Mouse (Mus musculus) testis, adult 2 months (tissue): Measurements from ENCODE around the gene Lrch1.

Experiments
- CTCF ChIP-seq: fragments of 200-500 bp; IDR thresholded peaks from 2 replicates; pipeline ENCODE4 v1.5.1; 2012; ENCODE audit warnings: low read depth, mild to moderate bottlenecking, inconsistent platforms, low read length, moderate library complexity; ENCODE audit not compliant: control insufficient read depth, insufficient read depth, insufficient replicate concordance
- POLR2A ChIP-seq: fragments of 200-500 bp; IDR thresholded peaks from 2 replicates; pipeline ENCODE4 v1.6.1; 2012; ENCODE audit warnings: low read depth, mild to moderate bottlenecking, inconsistent platforms, low read length, moderate library complexity; ENCODE audit not compliant: control insufficient read depth

GRCm38 (mm10) chr14:74790535-74790934 lies 157.1 kb downstream of the Lrch1 start:
- TF ChIP-seq POLR2A (no peak), CTCF (no peak)
